Mouse (Mus musculus): ENCODE measurements around the gene Gm49320.

- no peak for TF ChIP-seq CTCF (conservative IDR thresholded peaks at IDR 0.05; ENCODE audit: low read length)
- TF ChIP-seq NANOG (IDR thresholded peaks at IDR 0.05; ENCODE audit: borderline replicate concordance, low read length) = no peak
These were observed 11.8 kb upstream of the Gm49320 start, which contains the start of gene Lrrc8e for GRCm38 (mm10) chr8:4226739-4227347.

Measured in E14TG2a.4 (cell line).